Mouse (Mus musculus): ENCODE measurements around the gene Treml2. TPM values are rescaled to one million over a fixed set of nuclear protein-coding genes. Genes with fewer than 3 reads are reported as not detected.
"Not testable (repeated sequence)": the region's sequence is repeated elsewhere in the genome, so short reads cannot be mapped to it uniquely, and the experiment has no call there.

The Treml2 gene
- polyA plus RNA-seq, 1 experiment from 2014 or later = not detected

- Histone ChIP-seq H3K27me3 (ENCODE audit: control insufficient read depth, insufficient read depth, low read length) (no peaks in the 10 kb centered on the region), H3K9me3 (ENCODE audit: control insufficient read depth, low read length) (no peaks in the 10 kb centered on the region), H3K4me2 (replicated peaks; ENCODE audit: low read depth, low read length) (no peak overlapping the region), H3K27ac (ENCODE audit: low read depth, low read length) (no peak overlapping the region), H3K36me3 (ENCODE audit: control insufficient read depth, insufficient read depth, low read length) (no peaks in the 10 kb centered on the region), H3K9ac (ENCODE audit: low read depth, low read length) (no peak overlapping the region), H3K4me1 (ENCODE audit: control insufficient read depth, insufficient read depth, low read length) (no peaks in the 10 kb centered on the region), H3K4me3 (ENCODE audit: low read length) (no peak overlapping the region)
- 66% methylated on average over 2 of the region's 2 CpGs for WGBS
- ATAC-seq (ENCODE audit: low FRiP score, low TSS enrichment) = no peak
These were observed 12.8 kb downstream of the Treml2 start for GRCm38 (mm10) chr17:48312124-48312523.

GRCm38 (mm10) chr17:48315905-48316579 lies 16.7 kb downstream of the Treml2 start, which contains the start of gene B430306N03Rik:
B430306N03Rik (plus strand) TSS chr17:48316141.
- H3K27ac ChIP-seq (ENCODE audit: low read depth, low read length); H3K9me3 ChIP-seq (ENCODE audit: control insufficient read depth, low read length); ATAC-seq (ENCODE audit: low FRiP score, low TSS enrichment); H3K27me3 ChIP-seq (ENCODE audit: control insufficient read depth, insufficient read depth, low read length); H3K4me1 ChIP-seq (ENCODE audit: control insufficient read depth, insufficient read depth, low read length); H3K36me3 ChIP-seq (ENCODE audit: control insufficient read depth, insufficient read depth, low read length); H3K4me2 ChIP-seq (replicated peaks; ENCODE audit: low read depth, low read length); H3K4me3 ChIP-seq (ENCODE audit: low read length); H3K9ac ChIP-seq (ENCODE audit: low read depth, low read length): not testable (repeated sequence)
- WGBS = 90% methylated on average over 3 of the region's 3 CpGs

- no peak for ATAC-seq (ENCODE audit: low FRiP score, low TSS enrichment)
- Histone ChIP-seq H3K27ac (ENCODE audit: low read depth, low read length) (no peak overlapping the region), H3K27me3 (ENCODE audit: control insufficient read depth, insufficient read depth, low read length) (no peaks in the 10 kb centered on the region), H3K4me1 (ENCODE audit: control insufficient read depth, insufficient read depth, low read length) (no peaks in the 10 kb centered on the region), H3K4me2 (replicated peaks; ENCODE audit: low read depth, low read length) (no peak overlapping the region), H3K9ac (ENCODE audit: low read depth, low read length) (no peak overlapping the region), H3K9me3 (ENCODE audit: control insufficient read depth, low read length) (no peaks in the 10 kb centered on the region), H3K36me3 (ENCODE audit: control insufficient read depth, insufficient read depth, low read length) (no peaks in the 10 kb centered on the region), H3K4me3 (ENCODE audit: low read length) (no peak overlapping the region)
- WGBS = 97% methylated on average over 1 of the region's 1 CpGs
These were observed 19.4 kb downstream of the Treml2 start for GRCm38 (mm10) chr17:48318686-48319085.

GRCm38 (mm10) chr17:48321279-48321678 lies 22.0 kb downstream of the Treml2 start:
- Histone ChIP-seq H3K9ac (ENCODE audit: low read depth, low read length) (no peak overlapping the region), H3K4me2 (replicated peaks; ENCODE audit: low read depth, low read length) (no peak overlapping the region), H3K36me3 (ENCODE audit: control insufficient read depth, insufficient read depth, low read length) (no peaks in the 10 kb centered on the region), H3K27ac (ENCODE audit: low read depth, low read length) (no peak overlapping the region), H3K27me3 (ENCODE audit: control insufficient read depth, insufficient read depth, low read length) (no peaks in the 10 kb centered on the region), H3K4me1 (ENCODE audit: control insufficient read depth, insufficient read depth, low read length) (no peaks in the 10 kb centered on the region), H3K4me3 (ENCODE audit: low read length) (no peak overlapping the region), H3K9me3 (ENCODE audit: control insufficient read depth, low read length) (no peaks in the 10 kb centered on the region)
- ATAC-seq (ENCODE audit: low FRiP score, low TSS enrichment) = no peak
- 80% methylated on average over 2 of the region's 2 CpGs for WGBS

GRCm38 (mm10) chr17:48323236-48323635 lies 23.9 kb downstream of the Treml2 start:
- Histone ChIP-seq H3K4me2 (replicated peaks; ENCODE audit: low read depth, low read length) (no peak overlapping the region), H3K9ac (ENCODE audit: low read depth, low read length) (no peak overlapping the region), H3K4me1 (ENCODE audit: control insufficient read depth, insufficient read depth, low read length) (no peaks in the 10 kb centered on the region), H3K9me3 (ENCODE audit: control insufficient read depth, low read length) (no peaks in the 10 kb centered on the region), H3K27me3 (ENCODE audit: control insufficient read depth, insufficient read depth, low read length) (no peaks in the 10 kb centered on the region), H3K36me3 (ENCODE audit: control insufficient read depth, insufficient read depth, low read length) (no peaks in the 10 kb centered on the region), H3K4me3 (ENCODE audit: low read length) (no peak overlapping the region), H3K27ac (ENCODE audit: low read depth, low read length) (no peak overlapping the region)
- WGBS = 81% methylated on average over 3 of the region's 3 CpGs
- ATAC-seq (ENCODE audit: low FRiP score, low TSS enrichment) = no peak

- no peak overlapping the region for H3K4me2 ChIP-seq (replicated peaks; ENCODE audit: low read depth, low read length)
- H3K36me3 ChIP-seq (ENCODE audit: control insufficient read depth, insufficient read depth, low read length) = no peaks in the 10 kb centered on the region
- no peak overlapping the region for H3K27ac ChIP-seq (ENCODE audit: low read depth, low read length)
- no peak for ATAC-seq (ENCODE audit: low FRiP score, low TSS enrichment)
- no peak overlapping the region for H3K4me3 ChIP-seq (ENCODE audit: low read length)
- 86% methylated on average over 5 of the region's 5 CpGs for WGBS
- no peaks in the 10 kb centered on the region for H3K27me3 ChIP-seq (ENCODE audit: control insufficient read depth, insufficient read depth, low read length)
- H3K9ac ChIP-seq (ENCODE audit: low read depth, low read length) = no peak overlapping the region
- no peaks in the 10 kb centered on the region for H3K4me1 ChIP-seq (ENCODE audit: control insufficient read depth, insufficient read depth, low read length)
- H3K9me3 ChIP-seq (ENCODE audit: control insufficient read depth, low read length) = no peaks in the 10 kb centered on the region
These were observed 25.0 kb downstream of the Treml2 start for GRCm38 (mm10) chr17:48324258-48324657.

GRCm38 (mm10) chr17:48325093-48325492 lies 25.8 kb downstream of the Treml2 start:
- H3K4me1 ChIP-seq (ENCODE audit: control insufficient read depth, insufficient read depth, low read length) = no peaks in the 10 kb centered on the region
- no peaks in the 10 kb centered on the region for H3K27me3 ChIP-seq (ENCODE audit: control insufficient read depth, insufficient read depth, low read length)
- 95% methylated on average over 6 of the region's 6 CpGs for whole genome bisulfite sequencing
- H3K36me3 ChIP-seq (ENCODE audit: control insufficient read depth, insufficient read depth, low read length) = no peaks in the 10 kb centered on the region
- H3K4me2 ChIP-seq (replicated peaks; ENCODE audit: low read depth, low read length) = no peak overlapping the region
- H3K9me3 ChIP-seq (ENCODE audit: control insufficient read depth, low read length) = no peaks in the 10 kb centered on the region
- H3K4me3 ChIP-seq (ENCODE audit: low read length) = no peak overlapping the region
- H3K27ac ChIP-seq (ENCODE audit: low read depth, low read length) = no peak overlapping the region
- no peak overlapping the region for H3K9ac ChIP-seq (ENCODE audit: low read depth, low read length)
- ATAC-seq (ENCODE audit: low FRiP score, low TSS enrichment) = no peak

GRCm38 (mm10) chr17:48325638-48326037 lies 26.3 kb downstream of the Treml2 start:
- no peak for ATAC-seq (ENCODE audit: low FRiP score, low TSS enrichment)
- WGBS = 81% methylated on average over 11 of the region's 11 CpGs

GRCm38 (mm10) chr17:48326656-48327055 lies 27.4 kb downstream of the Treml2 start:
- H3K4me1 ChIP-seq (ENCODE audit: control insufficient read depth, insufficient read depth, low read length) = no peaks in the 10 kb centered on the region
- no peak overlapping the region for H3K4me2 ChIP-seq (replicated peaks; ENCODE audit: low read depth, low read length)
- WGBS = 68% methylated on average over 4 of the region's 4 CpGs
- ATAC-seq (ENCODE audit: low FRiP score, low TSS enrichment) = no peak
- H3K9ac ChIP-seq (ENCODE audit: low read depth, low read length) = no peak overlapping the region
- no peak overlapping the region for H3K4me3 ChIP-seq (ENCODE audit: low read length)
- H3K27ac ChIP-seq (ENCODE audit: low read depth, low read length) = no peak overlapping the region
- no peaks in the 10 kb centered on the region for H3K27me3 ChIP-seq (ENCODE audit: control insufficient read depth, insufficient read depth, low read length)
- H3K36me3 ChIP-seq (ENCODE audit: control insufficient read depth, insufficient read depth, low read length) = no peaks in the 10 kb centered on the region
- H3K9me3 ChIP-seq (ENCODE audit: control insufficient read depth, low read length) = no peaks in the 10 kb centered on the region

More at GRCm38 (mm10) chr17:48325638-48326037, 26.3 kb downstream of the Treml2 start:
- Histone ChIP-seq H3K9ac (ENCODE audit: low read depth, low read length) (no peak overlapping the region), H3K27me3 (ENCODE audit: control insufficient read depth, insufficient read depth, low read length) (no peaks in the 10 kb centered on the region), H3K27ac (ENCODE audit: low read depth, low read length) (no peak overlapping the region), H3K4me1 (ENCODE audit: control insufficient read depth, insufficient read depth, low read length) (no peaks in the 10 kb centered on the region), H3K4me2 (replicated peaks; ENCODE audit: low read depth, low read length) (no peak overlapping the region), H3K36me3 (ENCODE audit: control insufficient read depth, insufficient read depth, low read length) (no peaks in the 10 kb centered on the region), H3K4me3 (ENCODE audit: low read length) (no peak overlapping the region), H3K9me3 (ENCODE audit: control insufficient read depth, low read length) (no peaks in the 10 kb centered on the region)

All from kidney, embryonic 14.5 days (tissue).